Mouse (Mus musculus) ES-E14 (cell line): Measurements from ENCODE around the gene Frem1. TPM values are rescaled to one million over a fixed set of nuclear protein-coding genes. Genes with fewer than 3 reads are reported as not detected.

ENCODE experiments used
- DNase-seq: peaks from one replicate; pipeline ENCODE4 v3.0.0-alpha.2; 2013; ENCODE audit warnings: low read depth, low spot score
- H3K27ac ChIP-seq: 2 replicates; pipeline ENCODE4 v1.5.1; 2012; ENCODE audit warnings: low read depth, mild to moderate bottlenecking, low read length, moderate library complexity, mixed read lengths; ENCODE audit not compliant: poor library complexity, insufficient read depth, severe bottlenecking
- H3K36me3 ChIP-seq: 2 replicates; pipeline ENCODE4 v1.6.1; 2012; ENCODE audit warnings: mild to moderate bottlenecking, low read length, moderate library complexity, mixed read lengths; ENCODE audit not compliant: control insufficient read depth, poor library complexity, insufficient read depth, severe bottlenecking
- H3K4me1 ChIP-seq, 2 experiments: fragments of 150-350 bp in 1 of 2; sonication (generic) in 1 of 2; 2 replicates each; pipeline ENCODE4 v1.6.1; 2012; ENCODE audit warnings: low read length in 2 of 2, mild to moderate bottlenecking in 1 of 2, mixed read lengths in 1 of 2; ENCODE audit not compliant: control insufficient read depth in 2 of 2, insufficient read depth in 2 of 2, poor library complexity in 1 of 2
- H3K4me3 ChIP-seq, 2 experiments: fragments of 150-350 bp in 1 of 2; sonication (generic) in 1 of 2; 2 replicates each; pipeline ENCODE4 v1.5.1; 2012; ENCODE audit warnings: low read length in 2 of 2, low read depth in 1 of 2, mild to moderate bottlenecking in 1 of 2, mixed read lengths in 1 of 2; ENCODE audit not compliant: insufficient read depth in 1 of 2, poor library complexity in 1 of 2, severe bottlenecking in 1 of 2
- H3K9ac ChIP-seq: 2 replicates; pipeline ENCODE4 v1.6.1; 2012; ENCODE audit warnings: low read depth, mild to moderate bottlenecking, low read length, mixed read lengths; ENCODE audit not compliant: poor library complexity, insufficient read depth, severe bottlenecking
- H3K9me3 ChIP-seq: fragments of 150-350 bp; sonication (generic); 2 replicates; pipeline ENCODE4 v1.6.1; 2012; ENCODE audit warnings: low read depth, mild to moderate bottlenecking, low read length; ENCODE audit not compliant: control insufficient read depth, insufficient read depth
- CHD2 ChIP-seq: IDR thresholded peaks from 2 replicates; pipeline ENCODE4 v1.6.1; 2014; ENCODE audit warnings: mild to moderate bottlenecking, low read depth, low read length, inconsistent platforms
- HCFC1 ChIP-seq: IDR thresholded peaks from 2 replicates; pipeline ENCODE4 v1.6.1; 2012; ENCODE audit warnings: low read length, inconsistent platforms, borderline replicate concordance; ENCODE audit not compliant: insufficient read depth
- MAFK ChIP-seq: IDR thresholded peaks from 2 replicates; pipeline ENCODE4 v1.6.1; 2014; ENCODE audit warnings: mild to moderate bottlenecking, low read depth, low read length, inconsistent platforms; ENCODE audit not compliant: insufficient read depth
- ZC3H11A ChIP-seq: IDR thresholded peaks from 2 replicates; pipeline ENCODE4 v1.6.1; 2012; ENCODE audit warnings: low read depth, mild to moderate bottlenecking, inconsistent platforms, low read length, borderline replicate concordance
- ZNF384 ChIP-seq: IDR thresholded peaks from 2 replicates; pipeline ENCODE4 v1.6.1; 2012; ENCODE audit warnings: low read depth, low read length, inconsistent platforms
- in situ Hi-C, 2 experiments: fragments of 600-800 bp; cut with MboI; formaldehyde crosslinking; loops; one replicate each; pipeline ENCODE4 v1.15.1; 2025; ENCODE audit warnings: low sequenced_read_pairs in 2 of 2, inconsistent platforms in 1 of 2; ENCODE audit not compliant: unreplicated experiment in 2 of 2
- total RNA-seq: library from RNA; depleted of rRNA; stranded (reverse); fragments of 300-350 nt; gene quantifications from 2 replicates; pipeline ENCODE4 v1.2.3, GENCODE M21; 2012

Frem1 gene
- total RNA-seq, 1 experiment: 0.58 TPM

GRCm38 (mm10) chr4:82946276-82946612, 105.9 kb downstream of the Frem1 start:
- Histone ChIP-seq H3K4me1 (no peaks in the 10 kb centered on the region), H3K9me3 (no peaks in the 10 kb centered on the region), H3K4me3 (no peak overlapping the region), H3K9ac (no peak overlapping the region), H3K36me3 (no peaks in the 10 kb centered on the region), H3K27ac (no peak overlapping the region)
- in situ Hi-C loops: loop anchor here (25.0 kb wide), 1 partner anchor 309 kb away; no protein-coding TSS in a partner anchor
- TF ChIP-seq MAFK: no peak
- no peak for TF ChIP-seq ZC3H11A
- TF ChIP-seq ZNF384: no peak
- no peak for TF ChIP-seq CHD2
- no peak for TF ChIP-seq HCFC1
- no peak for DNase-seq

GRCm38 (mm10) chr4:82945572-82946275, 106.4 kb downstream of the Frem1 start:
- H3K4me3 ChIP-seq: no peak overlapping the region
- no peaks in the 10 kb centered on the region for H3K36me3 ChIP-seq
- TF ChIP-seq CHD2: no peak
- no peak for TF ChIP-seq HCFC1
- no peak for DNase-seq
- no peaks in the 10 kb centered on the region for H3K9me3 ChIP-seq
- in situ Hi-C loops: loop anchor here (25.0 kb wide), 1 partner anchor 308 kb away; no protein-coding TSS in a partner anchor
- H3K27ac ChIP-seq: no peak overlapping the region
- H3K4me1 ChIP-seq: no peaks in the 10 kb centered on the region
- H3K9ac ChIP-seq: no peak overlapping the region

GRCm38 (mm10) chr4:82940680-82941079, 111.5 kb downstream of the Frem1 start:
- TF ChIP-seq ZC3H11A (no peak), ZNF384 (no peak), CHD2 (no peak), MAFK (no peak), HCFC1 (no peak)
- no peak overlapping the region for H3K4me3 ChIP-seq
- H3K27ac ChIP-seq: no peak overlapping the region
- in situ Hi-C loops: loop anchor here (25.0 kb wide), 1 partner anchor 303 kb away; no protein-coding TSS in a partner anchor
- H3K9ac ChIP-seq: no peak overlapping the region
- no peaks in the 10 kb centered on the region for H3K4me1 ChIP-seq
- DNase-seq: no peak
- H3K9me3 ChIP-seq: no peaks in the 10 kb centered on the region
- no peaks in the 10 kb centered on the region for H3K36me3 ChIP-seq

GRCm38 (mm10) chr4:82940248-82940647, 111.9 kb downstream of the Frem1 start:
- no peaks in the 10 kb centered on the region for H3K9me3 ChIP-seq
- H3K4me1 ChIP-seq: no peaks in the 10 kb centered on the region
- TF ChIP-seq MAFK (no peak), ZNF384 (no peak), ZC3H11A (no peak), CHD2 (no peak), HCFC1 (no peak)
- H3K27ac ChIP-seq: no peak overlapping the region
- no peak overlapping the region for H3K9ac ChIP-seq
- H3K36me3 ChIP-seq: no peaks in the 10 kb centered on the region
- H3K4me3 ChIP-seq: no peak overlapping the region
- in situ Hi-C loops: loop anchor here (25.0 kb wide), 1 partner anchor 303 kb away; no protein-coding TSS in a partner anchor
- DNase-seq: no peak

GRCm38 (mm10) chr4:82934308-82934707, 117.8 kb downstream of the Frem1 start:
- Histone ChIP-seq H3K4me1 (no peaks in the 10 kb centered on the region), H3K9me3 (no peaks in the 10 kb centered on the region), H3K4me3 (no peak overlapping the region), H3K27ac (no peak overlapping the region), H3K9ac (no peak overlapping the region), H3K36me3 (no peaks in the 10 kb centered on the region)
- no peak for DNase-seq
- in situ Hi-C loops: loop anchor here (25.0 kb wide), 1 partner anchor 297 kb away; no protein-coding TSS in a partner anchor
- TF ChIP-seq MAFK (no peak), ZC3H11A (no peak), CHD2 (no peak), HCFC1 (no peak), ZNF384 (no peak)
